Mouse (Mus musculus) spleen, adult 2 months (tissue): ENCODE results near the gene Nr4a3.

Experiments used
- CTCF ChIP-seq: fragments of 200-500 bp; IDR thresholded peaks from 2 replicates; pipeline ENCODE4 v1.5.1; 2011; ENCODE audit warnings: mild to moderate bottlenecking, inconsistent platforms; ENCODE audit not compliant: insufficient read depth, insufficient read length, insufficient replicate concordance; ENCODE audit errors: extremely low read depth
- POLR2A ChIP-seq: fragments of 200-500 bp; IDR thresholded peaks from 2 replicates; pipeline ENCODE4 v1.6.1; 2011; ENCODE audit warnings: low read depth, low read length, inconsistent platforms

GRCm38 (mm10) chr4:48042466-48042785 lies 2.5 kb upstream of the Nr4a3 start:
- TF ChIP-seq CTCF (no peak), POLR2A (no peak)
